Mouse (Mus musculus) embryo, embryonic 11.5 days (tissue): ENCODE data around the gene 1810055G02Rik.
A peak's percentile ranks its signal among the peaks of the same experiment; 100 is the strongest.

ENCODE experiments used
- DNase-seq: peaks from one replicate; pipeline ENCODE4 v3.0.0-alpha.2; 2012; ENCODE audit warnings: low read depth, low spot score

The 1810055G02Rik gene

GRCm38 (mm10) chr19:3695006-3695405, 13.1 kb upstream of the 1810055G02Rik start:
- DNase-seq = no peak

GRCm38 (mm10) chr19:3695471-3695870, 12.6 kb upstream of the 1810055G02Rik start:
- DNase-seq = no peak

- DNase-seq = no peak
These were observed 12.1 kb upstream of the 1810055G02Rik start for GRCm38 (mm10) chr19:3695976-3696375.

GRCm38 (mm10) chr19:3698035-3698434, 10.1 kb upstream of the 1810055G02Rik start:
- DNase-seq = no peak

GRCm38 (mm10) chr19:3699508-3700438, 8.3 kb upstream of the 1810055G02Rik start:
- no peak for DNase-seq

- DNase-seq = no peak
These were observed 5.6 kb upstream of the 1810055G02Rik start for GRCm38 (mm10) chr19:3702460-3702859.

GRCm38 (mm10) chr19:3706258-3706657, 1.8 kb upstream of the 1810055G02Rik start:
- no peak for DNase-seq

- no peak for DNase-seq
These were observed 540 bp upstream of the 1810055G02Rik start for GRCm38 (mm10) chr19:3707553-3707952.

GRCm38 (mm10) chr19:3709013-3709787, 1.1 kb downstream of the 1810055G02Rik start:
- DNase-seq = no peak

- DNase-seq = no peak
These were observed 2.3 kb downstream of the 1810055G02Rik start for GRCm38 (mm10) chr19:3710436-3710835.

- DNase-seq = no peak
These were observed 6.3 kb downstream of the 1810055G02Rik start for GRCm38 (mm10) chr19:3714381-3714780.

- DNase-seq = peak; percentile 62
These were observed 10.6 kb downstream of the 1810055G02Rik start for GRCm38 (mm10) chr19:3718481-3719361.

GRCm38 (mm10) chr19:3719362-3719891, 11.3 kb downstream of the 1810055G02Rik start:
- no peak for DNase-seq

GRCm38 (mm10) chr19:3723170-3723569, 15.1 kb downstream of the 1810055G02Rik start:
- no peak for DNase-seq

- DNase-seq = no peak
These were observed 15.8 kb downstream of the 1810055G02Rik start for GRCm38 (mm10) chr19:3723904-3724303.

- DNase-seq = peak; percentile 54
These were observed 16.7 kb downstream of the 1810055G02Rik start for GRCm38 (mm10) chr19:3724779-3725178.

GRCm38 (mm10) chr19:3728901-3729300, 20.8 kb downstream of the 1810055G02Rik start:
- DNase-seq = no peak

GRCm38 (mm10) chr19:3730781-3731646, 22.9 kb downstream of the 1810055G02Rik start:
- DNase-seq = no peak

- DNase-seq = no peak
These were observed 27.9 kb downstream of the 1810055G02Rik start for GRCm38 (mm10) chr19:3736001-3736400.

GRCm38 (mm10) chr19:3739650-3740049, 31.6 kb downstream of the 1810055G02Rik start:
- no peak for DNase-seq
